Mouse (Mus musculus) kidney, postnatal 14 days (tissue): ENCODE results near the gene Mitd1.

Source experiments
- DNase-seq: peaks from one replicate; pipeline ENCODE4 v3.0.0; 2022; ENCODE audit warnings: mixed read lengths

The Mitd1 gene

GRCm38 (mm10) chr1:37890025-37890652 is at the start of gene Mitd1, which contains the start of gene Mrpl30:
Gene Mitd1 (minus strand): TSS chr1:37890411.
Gene Mrpl30 (plus strand): TSS chr1:37890477.
- peak; percentile 94 for DNase-seq

- peak; percentile 22 for DNase-seq
Measured at GRCm38 (mm10) chr1:37931806-37932205, 41.6 kb upstream of the Mitd1 start.

DNA sequence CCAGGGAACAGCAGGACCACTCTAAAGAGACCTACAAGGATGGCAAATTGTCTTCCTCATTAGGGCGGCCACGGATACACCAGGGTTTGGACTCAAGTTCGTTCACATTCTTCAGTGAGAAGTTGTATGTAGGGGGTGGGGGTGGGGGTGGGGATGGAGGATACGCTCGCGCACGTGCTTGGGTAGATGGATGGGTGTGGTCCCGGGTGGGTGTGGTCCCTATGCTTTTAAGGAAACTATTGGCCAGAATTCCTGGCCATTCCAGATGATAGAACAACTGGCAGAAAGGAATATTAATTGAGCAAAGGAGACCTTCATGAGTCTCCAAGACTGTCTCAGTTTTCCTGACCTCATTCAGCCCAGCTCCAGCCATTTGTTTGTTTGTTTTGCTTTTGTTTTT is 35.8 kb upstream of the Mitd1 start:
- DNase-seq, result no peak

DNA sequence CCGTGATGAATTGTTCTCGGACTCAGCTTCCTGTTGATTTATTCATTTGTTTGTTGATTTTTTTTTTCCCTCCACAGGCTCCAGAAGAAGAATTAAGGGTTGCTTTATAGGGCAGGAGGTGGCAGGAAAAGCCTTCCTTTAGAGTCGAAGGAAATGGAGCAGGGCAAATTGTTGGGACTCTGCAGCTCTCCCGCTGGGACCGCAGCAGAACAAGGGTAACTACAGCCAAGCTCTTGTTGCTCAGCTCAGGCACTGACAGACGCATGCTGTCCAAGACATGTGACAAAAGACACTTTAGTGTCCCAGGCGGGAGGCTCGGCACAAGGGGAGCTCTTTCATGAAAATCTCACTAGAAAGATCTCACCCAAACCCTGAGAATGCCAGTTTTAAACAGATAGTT is 32.3 kb upstream of the Mitd1 start:
- DNase-seq, result peak; percentile 7

DNA sequence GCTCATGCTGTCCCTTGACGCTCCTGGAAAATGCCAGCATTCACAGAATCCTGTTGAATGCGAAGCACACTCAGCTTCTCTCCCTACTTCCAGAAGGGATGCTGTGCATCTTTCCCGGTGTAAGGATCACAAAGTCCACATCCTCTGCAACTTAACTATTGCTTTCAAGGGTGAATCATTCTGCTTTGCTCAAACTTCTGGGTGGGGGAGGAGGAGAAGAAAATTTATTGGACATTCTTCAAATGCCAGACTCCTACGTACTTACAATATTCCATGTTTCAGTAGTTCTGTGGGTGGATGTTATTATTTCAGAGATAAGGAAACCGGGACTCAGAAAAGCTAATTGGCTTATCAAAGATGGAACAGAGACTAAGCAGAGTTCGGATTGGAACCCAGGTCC is 27.9 kb upstream of the Mitd1 start:
- DNase-seq, result no peak

DNA sequence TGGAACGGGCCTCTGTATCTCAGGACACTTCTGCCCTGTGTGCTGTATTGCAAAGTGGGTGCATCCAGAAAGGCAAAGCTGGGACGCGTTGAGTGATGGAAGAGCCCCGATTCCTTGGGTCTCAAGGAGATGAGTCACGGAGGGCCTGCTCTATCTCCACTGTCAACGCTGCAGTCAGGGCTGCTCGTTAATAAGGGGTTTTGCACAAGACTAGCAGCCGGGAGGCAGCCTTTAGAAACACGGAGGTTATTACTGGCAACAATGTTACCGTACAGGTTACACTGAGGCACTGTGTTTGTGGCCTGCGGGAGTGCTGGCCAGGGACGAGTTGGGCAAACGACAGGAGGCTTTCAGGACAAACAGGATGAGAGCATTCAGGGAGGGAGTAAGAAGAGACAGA is 27.5 kb upstream of the Mitd1 start:
- no peak for DNase-seq

- DNase-seq, result no peak
Measured at GRCm38 (mm10) chr1:37916393-37916792, 26.2 kb upstream of the Mitd1 start, which contains the start of gene Lyg2. Gene Lyg2 (minus strand): TSS chr1:37916493.

DNA sequence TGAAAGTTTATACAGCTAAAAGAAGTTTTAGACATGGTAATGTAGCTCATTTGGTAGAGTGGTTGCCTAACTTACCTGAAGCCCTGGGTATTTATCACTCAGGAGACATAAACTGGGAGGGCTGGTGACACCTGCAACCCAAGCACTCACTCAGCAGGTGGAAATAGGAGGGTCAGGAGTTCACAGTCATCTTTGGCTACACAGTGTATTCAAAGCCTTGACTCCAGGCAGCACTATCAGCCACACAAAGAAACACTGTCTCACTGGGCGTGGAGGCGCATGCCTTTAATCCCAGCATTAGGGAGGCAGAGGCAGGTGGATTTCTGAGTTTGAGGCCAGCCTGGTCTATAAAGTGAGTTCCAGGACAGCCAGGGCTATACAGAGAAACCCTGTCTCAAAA is 22.5 kb upstream of the Mitd1 start:
- DNase-seq, result no peak

- peak; percentile 27 for DNase-seq
Measured at GRCm38 (mm10) chr1:37903178-37903577, 13.0 kb upstream of the Mitd1 start.

DNA sequence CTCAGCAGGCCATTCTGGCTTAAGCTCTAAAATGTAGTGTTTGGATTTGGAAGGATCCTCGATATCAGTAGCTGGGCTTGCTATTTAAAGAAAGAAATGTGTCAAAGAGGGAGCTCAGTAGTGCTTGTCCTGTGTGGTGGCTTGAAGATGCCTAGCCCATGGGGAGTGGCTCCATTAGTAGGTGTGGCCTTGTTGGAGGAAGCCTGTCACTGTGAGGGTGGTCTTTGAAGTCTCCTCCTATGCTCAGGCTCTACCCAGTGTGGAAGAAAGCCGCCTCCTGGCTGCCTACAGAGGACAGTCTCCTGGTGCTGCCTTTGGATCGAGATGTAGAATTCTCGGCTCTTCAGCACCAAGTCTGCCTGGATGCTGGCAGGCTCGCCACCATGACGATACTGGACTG is 10.1 kb upstream of the Mitd1 start:
- DNase-seq, result no peak

GRCm38 (mm10) chr1:37899816-37900215 is 9.6 kb upstream of the Mitd1 start:
- DNase-seq, result no peak

DNA sequence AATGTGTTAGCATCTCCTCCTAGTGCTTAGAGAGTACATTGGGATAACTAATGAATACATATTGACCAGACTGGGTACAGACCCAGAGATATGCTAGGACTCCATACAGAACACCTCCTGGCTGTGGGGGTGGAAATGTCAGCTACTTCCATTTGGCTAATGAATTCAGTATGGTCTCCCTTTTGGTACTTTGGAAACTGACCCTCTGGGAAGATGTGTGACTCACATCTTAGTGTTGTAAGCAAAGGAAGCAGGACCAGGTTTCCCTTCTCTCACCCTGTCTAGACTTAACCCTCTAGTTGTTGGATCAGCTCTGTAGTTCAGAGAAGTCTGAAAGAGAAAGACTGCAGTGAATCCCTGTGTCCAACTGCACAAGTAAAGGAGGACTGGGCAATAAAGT is 4.4 kb upstream of the Mitd1 start:
- no peak for DNase-seq

DNA sequence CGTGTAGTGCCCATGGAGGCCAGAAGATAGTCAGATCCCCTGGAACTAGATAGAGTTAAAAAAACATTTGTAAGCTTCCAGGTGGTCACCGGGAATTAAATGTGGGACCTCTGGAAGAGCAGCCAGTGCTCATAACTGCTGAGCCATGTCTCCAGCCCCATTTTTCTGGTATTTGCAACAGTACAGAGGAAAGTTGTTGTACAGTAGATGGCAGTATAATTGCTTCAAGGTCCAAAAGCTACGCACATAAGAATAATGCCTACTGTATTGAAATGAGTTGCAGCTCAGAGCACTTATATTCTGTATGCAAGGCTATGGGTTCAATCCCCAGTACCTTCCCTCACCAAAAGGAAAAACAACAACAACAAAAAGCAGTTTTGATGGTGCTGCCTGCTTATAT is 1.2 kb upstream of the Mitd1 start:
- no peak for DNase-seq

- no peak for DNase-seq
Measured at GRCm38 (mm10) chr1:37889206-37889605, 1.0 kb downstream of the Mitd1 start.

- no peak for DNase-seq
Measured at GRCm38 (mm10) chr1:37884451-37884850, 5.8 kb downstream of the Mitd1 start.

- no peak for DNase-seq
Measured at GRCm38 (mm10) chr1:37883411-37883810, 6.8 kb downstream of the Mitd1 start.

DNA sequence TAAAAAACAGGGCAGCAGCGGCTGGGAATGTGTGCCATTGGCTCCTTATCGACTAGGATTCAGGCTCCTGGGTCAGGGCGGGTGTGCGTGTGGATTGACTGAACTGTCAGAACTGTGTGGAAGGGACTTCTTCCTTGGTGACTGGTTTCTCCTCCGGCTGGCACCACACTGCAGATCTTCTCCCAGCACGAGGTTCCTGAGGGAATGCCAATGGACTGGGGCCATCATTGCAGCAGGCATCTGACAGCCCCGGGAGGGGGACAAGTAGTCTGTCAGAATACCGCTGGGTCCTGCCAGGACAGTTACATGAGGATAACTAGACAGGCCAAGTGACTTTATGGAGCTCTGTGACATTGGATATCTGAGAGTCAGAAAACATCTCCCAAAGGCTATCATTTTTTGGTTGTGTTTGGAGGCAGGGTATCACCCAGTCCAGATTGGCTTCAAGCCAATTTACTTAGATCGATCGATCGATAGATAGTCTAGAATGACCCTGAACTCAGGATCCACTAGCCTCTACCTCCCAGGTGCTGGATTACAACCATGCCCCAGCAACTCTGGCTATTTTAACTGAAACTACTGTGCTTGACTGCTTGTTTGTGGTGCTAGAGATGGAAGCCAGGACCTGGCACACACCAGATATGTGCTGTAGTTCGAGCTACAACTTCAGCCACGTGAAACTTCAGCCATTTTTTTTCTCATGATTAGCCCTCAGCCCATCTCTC is 12.3 kb downstream of the Mitd1 start:
- DNase-seq, result no peak

DNA sequence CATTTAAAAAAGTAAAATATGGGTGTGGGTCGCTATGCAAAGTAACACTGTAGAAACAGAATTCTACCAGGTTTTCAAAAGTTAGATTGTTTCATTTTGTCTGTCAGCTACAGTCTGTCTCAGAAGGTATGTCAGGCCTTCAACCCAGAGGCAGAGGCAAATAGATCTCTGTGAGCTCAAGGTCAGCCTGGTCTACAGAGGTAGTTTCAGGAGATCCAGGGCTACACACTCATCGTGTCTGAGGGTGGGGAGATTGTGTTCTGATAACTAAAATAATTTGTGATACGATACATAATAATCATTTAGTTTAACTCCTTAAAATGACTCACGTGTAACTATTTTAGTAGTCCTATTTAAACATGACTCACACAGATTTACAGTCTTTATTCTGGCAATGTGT is 17.1 kb downstream of the Mitd1 start:
- no peak for DNase-seq

DNA sequence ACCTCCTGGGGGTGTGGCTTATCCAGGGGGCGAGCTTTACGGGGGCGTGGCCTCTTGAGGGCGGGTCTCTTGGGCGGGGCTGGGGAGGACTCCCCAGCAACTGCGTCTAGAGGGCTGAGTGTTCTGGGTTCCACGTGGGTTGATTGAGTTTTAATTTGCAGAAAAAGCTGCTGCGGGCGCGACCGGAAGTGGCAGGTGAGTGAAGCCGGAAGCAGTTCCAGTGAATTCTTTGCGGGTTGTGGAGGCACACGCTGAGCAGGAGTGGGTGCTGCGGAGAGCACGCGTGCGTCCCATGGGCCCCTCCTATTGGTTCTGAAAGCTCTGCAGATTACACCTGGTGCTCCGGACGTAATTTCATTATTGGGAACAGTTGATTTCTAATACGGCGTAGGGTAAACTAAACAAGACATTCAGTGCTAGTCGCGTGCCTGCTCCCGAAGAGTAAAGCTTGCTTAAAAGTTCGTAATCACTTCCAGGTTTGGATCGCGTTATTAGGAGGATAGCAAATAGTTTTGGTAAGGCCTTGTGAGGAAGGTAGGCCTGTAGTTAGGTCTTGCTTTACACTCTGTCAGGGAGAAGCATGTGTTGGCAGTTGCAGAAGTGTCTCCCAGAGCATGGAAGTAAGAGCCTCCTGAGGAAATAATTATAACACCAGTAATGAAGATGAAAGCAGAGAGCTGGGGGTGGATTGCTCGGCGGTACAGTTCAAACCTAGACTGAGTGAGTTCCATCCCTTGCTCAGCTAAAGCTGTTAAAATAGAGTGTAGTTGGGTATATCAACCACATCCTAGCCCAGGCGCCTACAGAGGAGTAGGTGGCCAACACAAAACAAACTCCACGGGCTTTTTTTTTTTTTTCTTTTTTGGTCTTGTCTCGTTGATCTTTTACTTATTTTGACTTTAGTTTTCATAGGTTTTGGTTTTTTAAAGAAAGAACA is 17.8 kb downstream of the Mitd1 start:
- peak; percentile 89 for DNase-seq

DNA sequence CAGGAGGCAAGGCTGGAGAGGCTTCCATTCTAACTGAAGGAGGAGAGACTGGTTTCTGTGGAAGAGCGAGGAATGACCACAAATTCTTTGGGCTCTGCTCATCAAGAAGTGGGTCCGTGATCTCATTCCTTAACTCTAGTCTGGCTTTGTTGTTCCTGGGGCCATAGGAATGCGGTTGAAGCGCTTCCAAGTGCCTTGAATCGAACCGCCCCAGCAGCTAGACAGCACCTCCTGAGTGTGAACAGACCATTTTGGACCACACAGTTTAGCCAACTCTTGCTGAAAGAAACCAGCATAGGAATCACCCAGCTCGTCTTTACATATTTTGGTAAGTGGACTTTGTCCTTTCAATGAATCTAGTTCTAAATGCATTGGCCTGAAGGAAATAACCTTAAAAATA is 18.5 kb downstream of the Mitd1 start, which contains the start of gene Lipt1:
Gene Lipt1 (plus strand): TSS at position 35 of the 400 bp plus-strand sequence.
- DNase-seq, result no peak

DNA sequence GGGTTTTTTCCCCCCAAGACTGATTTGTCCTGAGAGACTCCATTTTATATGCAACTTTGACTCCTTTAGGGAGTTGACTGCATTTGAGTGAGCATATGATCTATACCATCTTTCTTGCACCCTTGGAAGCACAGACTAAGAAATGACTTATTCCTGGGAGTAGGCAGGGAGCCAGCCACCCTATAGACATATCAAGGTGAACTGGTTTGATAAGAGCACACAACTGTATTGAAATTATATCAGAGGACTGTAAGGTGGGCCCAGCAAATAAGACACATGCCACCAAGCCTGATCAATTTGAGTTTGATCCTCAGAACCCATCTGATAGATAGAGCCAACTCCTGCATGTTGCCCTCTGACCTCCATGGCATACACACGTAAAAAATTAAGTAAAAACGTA is 20.8 kb downstream of the Mitd1 start:
- DNase-seq, result no peak

DNA sequence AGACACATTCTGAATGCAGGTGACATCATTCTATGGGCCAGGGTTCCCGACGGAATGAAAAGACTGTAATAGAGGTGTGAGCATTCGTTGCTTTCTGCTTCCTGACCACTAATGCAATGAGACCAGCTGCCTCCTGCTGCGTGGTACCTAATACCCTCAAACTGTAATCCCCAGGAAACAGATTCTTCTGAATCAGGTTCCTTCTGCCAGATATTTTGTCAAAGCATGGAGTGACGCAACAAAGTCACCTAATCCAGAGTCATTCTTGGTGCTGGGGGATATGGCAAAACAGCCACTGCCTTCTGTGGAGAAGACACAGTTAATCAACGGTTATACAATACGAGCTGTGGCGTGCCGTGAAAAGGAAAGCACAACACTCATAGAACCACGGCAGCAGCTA is 21.6 kb downstream of the Mitd1 start:
- DNase-seq, result no peak

DNA sequence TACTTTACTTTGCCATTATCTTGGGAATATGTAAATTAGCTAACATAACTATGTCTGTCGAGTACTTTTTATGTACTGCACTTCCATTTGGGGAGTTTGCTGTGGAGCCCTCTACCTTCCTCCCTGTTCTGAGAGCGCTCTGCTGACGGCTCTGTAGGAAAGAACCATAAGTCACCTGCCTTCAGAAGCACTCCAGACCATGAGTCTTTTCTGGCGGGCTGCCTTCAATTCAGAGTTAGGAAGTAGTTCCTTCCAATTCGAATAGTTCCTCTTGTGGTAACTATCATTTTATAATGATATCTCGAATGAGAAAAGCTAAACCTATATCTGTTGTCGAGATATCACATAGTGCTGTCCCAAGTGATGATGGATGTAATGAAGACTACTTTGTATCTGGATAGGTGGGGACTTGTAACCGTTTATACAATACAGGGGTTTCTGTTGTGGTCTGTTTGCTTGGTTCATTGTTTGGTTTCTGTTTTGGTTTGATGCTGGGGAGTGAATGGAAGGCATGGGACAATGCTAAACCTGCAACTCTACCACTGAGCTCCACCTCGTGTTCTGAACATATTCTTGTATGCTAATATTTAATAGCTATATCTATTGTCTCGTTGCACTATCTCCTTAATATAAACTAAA is 22.4 kb downstream of the Mitd1 start:
- DNase-seq, result no peak
